Mouse (Mus musculus) urinary bladder, postnatal 25 days (tissue): ENCODE measurements around the gene C2cd4c.

ENCODE experiments used
- DNase-seq: peaks from one replicate; pipeline ENCODE4 v3.0.0; 2022; ENCODE audit warnings: low spot score

The C2cd4c gene

GRCm38 (mm10) chr10:79613578-79614304 lies at the start of gene C2cd4c:
Gene C2cd4c, minus strand, starts transcription at chr10:79614025.
- DNase-seq: peak; percentile 41

DNA sequence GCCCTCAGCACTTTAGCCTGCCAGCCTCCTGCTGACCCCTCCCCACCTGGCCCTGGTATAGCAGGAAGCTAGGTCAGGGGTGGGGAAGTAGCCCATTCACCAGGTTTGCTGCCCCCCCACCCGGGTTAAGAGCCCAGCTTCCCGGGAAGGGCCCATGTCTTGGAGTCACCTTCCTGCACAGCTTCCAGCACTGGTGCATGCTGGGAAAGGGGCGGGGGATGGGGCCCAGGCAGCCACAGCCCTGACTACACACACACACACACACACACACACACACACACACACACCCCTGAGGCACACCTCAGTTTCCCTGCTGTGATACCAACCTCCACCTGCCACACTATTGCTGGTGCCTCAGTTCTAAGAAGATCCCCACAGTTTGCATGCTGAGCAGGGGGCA lies 48.0 kb upstream of the C2cd4c start:
- no peak for DNase-seq

- DNase-seq: no peak
These were observed 46.5 kb upstream of the C2cd4c start for GRCm38 (mm10) chr10:79660298-79660697.

- DNase-seq: no peak
These were observed 45.0 kb upstream of the C2cd4c start for GRCm38 (mm10) chr10:79658829-79659228.

- DNase-seq: no peak
These were observed 41.1 kb upstream of the C2cd4c start for GRCm38 (mm10) chr10:79654946-79655395.

GRCm38 (mm10) chr10:79652789-79653188 lies 39.0 kb upstream of the C2cd4c start:
- no peak for DNase-seq

GRCm38 (mm10) chr10:79649070-79649751 lies 35.4 kb upstream of the C2cd4c start:
- peak; percentile 67 for DNase-seq

DNA sequence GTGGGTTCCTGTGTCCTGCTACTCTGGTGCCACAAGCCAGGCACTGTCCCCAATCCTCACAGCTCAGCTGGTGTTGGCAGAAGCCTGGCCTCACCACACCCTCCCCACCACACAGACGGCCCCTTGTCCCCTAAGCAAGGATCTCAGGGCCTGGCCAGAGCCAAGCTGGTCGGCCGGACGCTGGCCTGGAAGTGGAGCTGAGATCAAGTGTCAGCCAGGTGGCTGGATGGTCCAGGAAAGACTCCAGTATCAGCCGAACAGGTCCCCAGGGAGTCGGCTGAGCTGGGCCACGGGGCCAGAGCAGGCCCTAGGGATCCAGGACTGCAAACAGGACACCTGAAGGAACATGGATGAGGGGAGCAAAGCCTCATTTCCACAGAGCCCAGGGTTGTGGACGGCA lies 31.9 kb upstream of the C2cd4c start, which contains the start of gene Odf3l2:
TSS of gene Odf3l2 (minus strand) at position 28 of the 400 bp plus-strand sequence.
- no peak for DNase-seq

GRCm38 (mm10) chr10:79638486-79639204 lies 24.8 kb upstream of the C2cd4c start:
- DNase-seq: peak; percentile 8

- peak; percentile 14 for DNase-seq
These were observed 23.6 kb upstream of the C2cd4c start, which contains the start of gene Shc2 for GRCm38 (mm10) chr10:79637128-79638110. Gene Shc2, minus strand, starts transcription at chr10:79637918.

DNA sequence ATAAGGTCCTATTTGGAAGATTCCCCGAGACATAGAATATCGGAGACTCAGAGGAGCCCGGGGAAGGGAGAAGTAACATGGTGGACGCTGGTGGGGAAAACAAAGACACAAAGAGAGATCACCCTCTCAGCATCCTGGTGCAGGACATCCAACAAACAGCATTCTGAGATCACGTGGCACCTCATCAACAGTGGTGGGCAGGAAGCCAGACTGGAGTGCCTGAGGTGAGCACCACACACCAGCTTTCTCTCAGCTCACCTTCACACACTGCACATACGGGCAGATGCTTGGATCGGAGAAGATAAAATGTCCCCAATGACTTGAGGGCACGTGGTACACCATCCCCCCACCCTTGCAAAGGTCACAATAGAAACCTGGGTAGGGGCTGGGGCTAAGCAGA lies 22.5 kb upstream of the C2cd4c start:
- no peak for DNase-seq

- DNase-seq: no peak
These were observed 19.4 kb upstream of the C2cd4c start for GRCm38 (mm10) chr10:79633006-79633777.

- no peak for DNase-seq
These were observed 17.6 kb upstream of the C2cd4c start for GRCm38 (mm10) chr10:79631432-79631831.

- DNase-seq: no peak
These were observed 14.6 kb upstream of the C2cd4c start for GRCm38 (mm10) chr10:79628377-79628776.

DNA sequence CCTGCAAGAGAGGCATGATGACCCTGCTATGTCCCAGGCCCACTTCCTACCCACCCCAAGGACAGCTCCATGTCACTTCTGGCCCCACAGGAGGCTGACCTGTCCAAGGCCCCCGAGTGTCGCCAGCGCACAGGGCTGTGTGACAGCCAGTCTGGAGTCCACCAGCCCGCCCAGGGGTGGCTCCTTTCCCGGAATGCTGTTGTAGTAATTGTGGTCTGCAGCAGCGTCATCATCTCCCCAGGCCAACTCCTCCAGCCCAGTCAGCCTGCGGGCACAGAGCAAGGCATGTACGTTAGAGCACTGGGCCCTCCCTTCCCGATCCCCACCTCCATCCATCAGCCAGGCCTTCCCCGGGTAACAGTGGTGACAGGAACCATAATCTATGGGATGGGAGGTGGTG lies 12.3 kb upstream of the C2cd4c start:
- DNase-seq: no peak

- no peak for DNase-seq
These were observed 11.6 kb upstream of the C2cd4c start for GRCm38 (mm10) chr10:79625398-79625797.

DNA sequence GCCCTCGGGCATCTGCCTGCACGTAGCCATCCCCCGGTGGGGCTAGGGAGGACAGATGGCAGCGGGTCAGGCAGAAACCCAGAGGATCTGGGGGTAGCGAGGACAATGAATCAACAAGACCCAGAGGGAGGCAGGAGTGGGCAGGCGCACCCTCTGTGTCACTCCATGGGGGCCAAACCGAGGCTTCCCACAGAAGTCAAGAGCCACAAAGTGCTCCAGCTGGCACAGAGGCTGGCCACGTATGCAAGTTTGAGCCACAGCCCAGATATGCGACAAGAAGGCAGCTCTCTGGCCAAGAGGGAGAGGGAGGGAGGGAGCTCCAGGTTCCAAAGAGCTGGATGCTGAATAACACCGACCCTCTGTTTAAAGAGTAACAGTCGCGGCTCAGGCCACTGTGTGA lies 10.1 kb upstream of the C2cd4c start:
- no peak for DNase-seq

GRCm38 (mm10) chr10:79616376-79616775 lies 2.6 kb upstream of the C2cd4c start:
- no peak for DNase-seq

- no peak for DNase-seq
These were observed 2.0 kb upstream of the C2cd4c start for GRCm38 (mm10) chr10:79615860-79616259.

DNA sequence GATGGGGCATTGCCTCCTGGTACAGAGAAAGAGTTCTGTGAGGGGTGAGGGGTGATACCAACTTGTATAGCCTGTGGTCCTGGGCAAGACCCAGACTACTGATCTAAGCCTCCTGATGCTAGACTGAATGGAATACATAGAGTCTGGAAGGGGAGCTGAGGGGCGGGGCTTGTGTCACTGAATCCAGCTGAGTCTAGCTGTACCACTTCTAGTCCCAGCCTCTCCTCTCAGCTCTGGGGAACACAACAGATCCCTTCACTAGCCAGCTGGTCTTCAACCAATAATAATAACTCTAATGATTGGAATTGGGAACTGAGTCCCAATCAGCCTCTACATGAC lies 449 bp upstream of the C2cd4c start:
- DNase-seq: no peak
